Mouse (Mus musculus) ovary, postnatal 14 days (tissue): Measurements from ENCODE around the gene Lix1l.

Experiments used
- DNase-seq: peaks from one replicate; pipeline ENCODE4 v3.0.0; 2022; ENCODE audit warnings: low spot score

Lix1l gene

DNA sequence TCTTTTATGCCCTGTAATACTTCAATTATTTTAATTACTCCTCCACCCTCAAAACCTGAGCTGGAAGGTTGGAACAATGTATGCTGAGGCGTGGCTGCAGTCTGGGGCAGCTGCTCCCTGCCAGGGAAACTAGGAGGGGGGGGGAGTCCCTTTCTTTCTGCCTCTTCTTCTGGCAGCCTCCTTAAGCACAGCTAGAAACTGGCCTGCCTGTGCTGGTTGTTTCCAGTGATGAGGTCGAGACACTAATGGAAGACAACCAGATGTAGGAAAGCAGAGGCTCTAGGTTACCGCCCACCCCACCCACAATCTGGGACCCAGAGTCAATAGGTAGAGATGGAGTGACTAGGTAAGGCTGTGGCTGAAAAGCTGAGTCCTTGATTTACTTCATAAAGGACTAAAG is 74.7 kb downstream of the Lix1l start:
- no peak for DNase-seq
